Mouse (Mus musculus) c-Kit-negative CD71-positive TER-119-positive erythroid progenitor cells, embryonic 14.5 days (primary cell): ENCODE data around the gene Tldc2.

Experiments used
- DNase-seq: peaks from one replicate; pipeline ENCODE4 v3.0.0-alpha.2; 2013; ENCODE audit warnings: low read depth, low spot score

Tldc2 gene

DNA sequence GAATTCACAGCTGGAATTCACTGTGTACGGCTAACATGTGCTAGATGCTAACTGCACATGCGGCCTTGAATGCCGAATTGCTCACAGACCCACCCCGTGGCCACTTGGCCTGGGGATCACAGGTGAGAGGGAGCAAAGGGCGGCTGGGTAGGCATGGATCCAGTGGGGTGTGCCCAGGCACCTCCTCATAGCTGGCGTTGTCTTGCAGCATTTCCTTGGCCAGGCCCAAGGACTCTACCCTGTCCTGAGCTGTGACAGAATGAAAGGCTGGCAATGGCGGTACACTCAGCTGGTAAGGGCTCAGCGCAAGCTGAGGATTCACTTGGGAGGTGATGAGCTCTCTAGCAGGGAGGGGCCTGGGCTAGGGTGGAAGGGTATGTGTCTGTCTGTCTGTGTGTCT, at the start of gene Tldc2:
Gene Tldc2, plus strand, starts transcription at position 260 of the 400 bp plus-strand sequence.
- no peak for DNase-seq

DNA sequence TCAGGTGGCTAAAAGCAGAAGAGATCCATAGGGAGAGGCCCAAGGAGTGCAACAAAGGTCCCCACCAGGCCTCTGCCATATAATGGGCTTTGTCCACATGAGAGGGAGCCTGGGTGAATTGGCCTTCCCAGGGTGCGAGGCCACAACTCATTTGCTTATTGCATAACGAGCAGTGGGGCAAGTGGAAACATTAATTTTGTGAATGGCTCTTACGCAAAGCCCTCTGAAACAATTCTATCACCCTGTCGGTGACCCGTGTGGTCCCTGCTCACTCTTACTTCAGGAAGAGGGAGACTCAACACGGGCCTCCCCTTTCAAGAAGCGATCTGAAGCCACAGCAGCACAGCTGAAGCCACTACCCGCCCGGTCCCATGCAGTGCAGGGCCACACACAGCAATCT, 49.6 kb upstream of the Tldc2 start:
- no peak for DNase-seq

DNA sequence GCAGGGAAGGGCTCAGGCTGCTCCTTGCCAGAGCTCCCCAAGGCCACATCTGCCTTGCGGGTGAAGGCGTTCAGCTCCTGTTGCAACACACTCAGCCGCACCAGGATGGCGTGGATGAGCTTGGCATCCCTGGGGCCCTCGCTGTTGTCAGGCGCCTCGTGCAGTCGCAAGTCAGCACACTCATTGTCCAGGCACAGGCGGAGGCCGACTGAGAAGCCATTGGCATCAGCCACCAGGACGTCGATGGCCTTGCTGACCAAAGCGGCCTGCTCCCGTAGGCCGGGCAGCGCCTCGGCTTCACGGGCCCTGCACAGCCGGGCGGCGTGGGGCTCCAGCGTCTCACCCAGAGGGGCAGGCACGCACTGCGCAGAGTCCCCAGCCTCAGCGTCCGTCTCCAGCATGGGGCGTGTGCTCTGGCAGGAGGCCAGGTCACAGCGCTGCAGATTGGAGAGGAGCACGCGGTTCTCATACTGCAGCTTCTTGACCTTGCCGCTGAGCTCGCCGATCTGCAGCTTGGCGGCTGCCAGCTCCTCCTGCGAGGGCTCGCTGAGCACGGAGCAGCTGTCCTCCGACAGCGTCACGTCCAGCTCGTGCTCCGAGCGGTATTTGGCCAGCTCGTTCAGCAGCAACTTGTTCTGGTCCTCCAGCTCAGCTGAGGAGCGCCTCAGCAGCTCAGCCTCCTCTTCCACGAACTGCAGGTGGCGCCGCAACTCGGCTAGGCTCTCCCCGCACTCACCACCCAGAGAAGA, 46.8 kb upstream of the Tldc2 start:
- no peak for DNase-seq

DNA sequence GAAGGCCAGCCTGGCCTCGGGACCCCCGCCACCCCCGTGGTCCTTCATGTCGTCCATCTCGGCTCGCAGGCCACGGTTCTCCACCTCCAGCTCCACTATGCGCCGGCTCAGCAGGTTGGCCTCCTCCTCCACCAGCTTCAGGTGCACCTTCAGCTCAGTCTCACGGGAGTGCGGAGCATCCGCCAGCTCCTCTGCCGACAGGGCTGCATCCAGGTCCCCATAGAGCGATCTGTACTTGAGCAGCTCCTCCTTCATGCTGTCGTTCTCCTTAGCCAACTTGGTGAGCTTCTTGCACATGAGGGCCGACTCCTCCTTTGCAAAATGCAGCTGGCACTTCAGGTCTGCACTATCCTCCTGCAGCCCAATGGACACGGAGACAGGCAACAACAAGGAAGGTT, 46.2 kb upstream of the Tldc2 start:
- no peak for DNase-seq

GRCm38 (mm10) chr2:157041421-157041820, 45.4 kb upstream of the Tldc2 start:
- no peak for DNase-seq

GRCm38 (mm10) chr2:157043556-157043955, 43.3 kb upstream of the Tldc2 start:
- DNase-seq: no peak

GRCm38 (mm10) chr2:157043987-157044386, 42.9 kb upstream of the Tldc2 start:
- DNase-seq: no peak

GRCm38 (mm10) chr2:157045932-157046331, 40.9 kb upstream of the Tldc2 start:
- DNase-seq: no peak

- no peak for DNase-seq
Observed at GRCm38 (mm10) chr2:157046956-157047355, 39.9 kb upstream of the Tldc2 start.

- DNase-seq: no peak
Observed at GRCm38 (mm10) chr2:157048395-157049181, 38.3 kb upstream of the Tldc2 start.

DNA sequence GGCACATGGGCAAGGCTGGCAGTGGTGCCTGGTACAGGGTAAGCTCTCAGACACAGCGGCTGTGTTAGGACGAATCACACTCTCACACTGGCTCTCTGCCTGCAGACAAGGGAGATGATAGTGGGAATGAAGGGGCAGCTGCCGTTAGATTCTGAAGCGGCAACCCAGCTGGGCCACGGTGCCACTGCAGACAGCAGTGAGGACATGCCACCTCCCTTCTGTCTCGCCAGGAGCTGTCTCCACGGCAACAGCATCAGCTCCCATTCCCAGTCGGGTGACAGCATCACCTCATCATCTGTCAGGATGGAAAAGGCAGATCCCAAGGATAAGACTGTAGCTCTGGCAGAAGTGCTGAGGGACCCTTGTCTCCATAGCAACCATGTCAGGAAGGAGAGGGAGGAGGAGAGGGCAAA, 37.0 kb upstream of the Tldc2 start:
- DNase-seq: no peak

DNA sequence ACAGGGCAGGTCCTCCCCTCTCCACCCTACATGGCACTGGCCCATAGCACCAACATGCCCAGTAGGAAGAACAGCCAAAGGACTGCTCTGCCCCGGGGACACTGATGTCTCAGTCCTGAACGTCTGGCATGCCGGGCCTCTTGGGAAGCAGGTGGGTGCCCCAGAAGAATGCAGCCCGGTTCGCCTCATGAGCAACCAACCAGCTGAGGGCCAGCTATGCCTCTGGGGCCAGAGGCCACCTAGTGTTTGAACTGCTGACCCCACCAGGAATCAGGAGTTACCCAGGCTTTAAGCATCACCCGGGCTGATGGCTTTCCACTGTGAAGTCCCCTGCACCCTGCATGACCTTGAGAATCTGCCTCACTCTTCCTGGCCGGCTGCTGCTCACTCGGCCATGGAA, 34.4 kb upstream of the Tldc2 start:
- no peak for DNase-seq

- DNase-seq: no peak
Observed at GRCm38 (mm10) chr2:157053124-157053523, 33.7 kb upstream of the Tldc2 start.

GRCm38 (mm10) chr2:157053787-157054186, 33.1 kb upstream of the Tldc2 start:
- DNase-seq: no peak

DNA sequence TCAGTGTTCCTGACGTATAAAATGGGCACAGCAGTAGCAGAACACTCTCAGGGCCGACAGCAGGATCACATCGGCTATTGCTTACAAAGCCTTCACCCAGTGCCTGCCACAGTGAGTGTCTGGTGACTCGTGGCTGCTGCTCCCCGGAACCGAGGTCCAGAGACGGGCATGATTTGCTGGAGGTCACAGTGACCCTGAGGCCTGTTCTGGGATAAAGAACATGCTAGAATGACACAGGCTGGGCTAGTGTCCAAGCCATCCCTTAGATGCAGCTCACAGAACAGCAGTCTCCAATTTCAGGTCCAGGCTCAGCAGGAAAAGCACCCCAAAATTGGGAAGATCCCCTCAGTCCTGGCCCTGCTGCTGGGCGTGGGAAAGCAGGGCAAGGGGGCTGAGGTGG, 32.6 kb upstream of the Tldc2 start:
- no peak for DNase-seq

GRCm38 (mm10) chr2:157054816-157055215, 32.0 kb upstream of the Tldc2 start:
- no peak for DNase-seq

DNA sequence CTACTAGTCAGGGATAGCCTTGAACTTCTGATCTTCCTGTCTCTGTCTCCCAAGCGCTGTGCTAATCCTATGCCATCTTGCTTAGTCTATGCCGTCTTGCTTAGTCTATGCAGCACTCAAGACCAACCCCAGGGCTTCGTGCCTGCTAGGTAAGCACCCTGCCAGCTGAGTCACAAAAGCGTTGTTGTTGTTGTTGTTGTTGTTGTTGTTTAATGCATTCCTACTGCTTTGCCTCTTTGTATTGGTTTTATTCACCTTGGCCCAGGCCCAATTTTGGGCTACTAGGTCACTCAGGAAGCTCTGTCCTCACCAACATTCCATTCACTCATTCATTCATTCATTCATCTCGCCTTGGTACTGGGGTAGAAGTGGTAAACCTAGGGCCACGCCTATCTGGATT, 31.1 kb upstream of the Tldc2 start:
- no peak for DNase-seq

DNA sequence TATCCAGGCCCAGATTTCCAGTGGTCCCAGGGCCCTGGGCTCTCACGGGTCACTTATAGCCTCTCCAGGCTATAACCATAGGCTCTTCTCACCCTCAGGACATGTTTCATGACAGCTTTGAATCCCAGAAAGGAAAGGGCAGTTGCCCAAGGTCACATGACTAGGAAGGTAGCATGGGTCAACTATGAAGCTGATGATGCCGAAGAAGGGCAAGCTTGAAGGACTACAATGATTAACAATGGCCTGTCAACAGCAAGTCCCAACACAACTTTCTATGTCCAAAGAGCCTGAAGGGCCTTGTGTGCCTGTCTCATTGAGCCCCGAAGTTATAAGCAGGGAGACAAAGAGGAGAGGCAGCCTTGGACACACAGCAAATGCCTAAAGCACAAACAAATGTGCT, 29.7 kb upstream of the Tldc2 start:
- no peak for DNase-seq

DNA sequence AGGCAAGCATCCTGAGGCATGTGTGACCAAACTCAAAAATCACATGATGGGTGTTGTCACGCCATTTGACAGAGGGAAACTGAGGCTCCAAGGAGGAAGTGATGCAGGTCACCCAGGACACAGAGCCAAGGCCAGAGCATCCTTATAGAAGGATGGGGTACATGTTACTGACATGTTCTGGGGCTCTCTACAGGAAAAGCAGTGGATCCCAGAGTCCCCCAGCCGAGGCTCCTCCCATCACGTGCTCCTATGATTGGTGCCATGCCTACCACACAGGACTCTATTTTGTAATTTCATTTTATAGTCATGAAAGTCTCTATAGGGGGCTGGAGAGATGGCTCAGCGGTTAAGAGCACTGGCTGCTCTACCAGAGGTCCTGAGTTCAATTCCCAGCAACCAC, 29.1 kb upstream of the Tldc2 start:
- no peak for DNase-seq

- DNase-seq: no peak
Observed at GRCm38 (mm10) chr2:157058342-157058998, 28.4 kb upstream of the Tldc2 start.

GRCm38 (mm10) chr2:157059166-157059565, 27.7 kb upstream of the Tldc2 start:
- no peak for DNase-seq

DNA sequence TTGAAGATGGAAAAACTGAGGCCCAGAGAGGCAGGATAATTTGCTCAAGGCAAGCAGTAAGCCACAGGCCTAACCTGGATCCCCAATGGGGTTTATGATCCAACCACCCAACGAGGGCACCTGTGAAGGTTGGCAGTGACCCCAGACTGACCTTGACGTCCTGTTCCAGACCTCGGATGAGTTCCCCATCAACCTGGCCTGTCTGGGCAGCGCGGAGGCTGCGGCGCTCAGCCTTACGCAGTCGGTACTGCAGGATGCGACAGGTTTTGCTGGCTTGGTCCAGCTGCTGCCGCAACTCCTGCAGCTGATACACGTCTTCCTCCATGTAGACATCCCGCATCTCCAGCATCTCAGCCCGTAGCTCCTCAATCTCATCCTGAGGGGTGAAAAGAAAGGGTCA, 26.8 kb upstream of the Tldc2 start:
- no peak for DNase-seq
